Comparison of ENCODE assay signal across 27 mouse cellular contexts in genomic region chr8:77446294-77446693, GRCm38 (mm10).
DNase-seq lines count a peak whose midpoint lies in the region; ATAC-seq and TF ChIP-seq lines count a peak whose summit lies in the region.
"Had no signal": no experiment of that assay in that cellular context is flagged by ENCODE, and none has a peak within 500 bp of the region (broad histone marks: within the 10 kb centered on the region; RNA-seq: fewer than 3 reads in every experiment).

No protein-coding gene starts in this region.

- peaks cover 16% of the 10 kb centered on the region; the same call in 1 of the 2 replicates for H3K9me3 ChIP-seq in hindbrain, embryonic 13.5 days
- H3K9me3 ChIP-seq in hindbrain, postnatal 0 days (ENCODE audit: low read length): 0 out of 2 replicates have a peak, but pooled peaks cover 3% of the 10 kb centered on the region
- H3K9me3 ChIP-seq in kidney, embryonic 15.5 days (replicated peaks): peaks cover 28% of the 10 kb centered on the region
- no peaks in the 10 kb centered on the region; the same call in 1 of the 2 replicates for H3K9me3 ChIP-seq in neural tube, embryonic 14.5 days (ENCODE audit: control insufficient read depth, low read length)
- H3K9me3 ChIP-seq in forebrain, embryonic 10.5 days: peaks cover 19% of the 10 kb centered on the region; the same call in 1 of the 2 replicates
- H3K9me3 ChIP-seq: forebrain, embryonic 12.5 days; G1E had no signal

- H3K4me3 ChIP-seq in hindbrain, embryonic 13.5 days: no peak overlapping the region
- H3K4me3 ChIP-seq in hindbrain, postnatal 0 days (ENCODE audit: low read length): no peak overlapping the region
- H3K4me3 ChIP-seq in kidney, embryonic 15.5 days (replicated peaks): no peak overlapping the region
- no peak overlapping the region for H3K4me3 ChIP-seq in bone marrow macrophage, adult 2 months (ENCODE audit: insufficient read depth, low read length)
- H3K4me3 ChIP-seq in neural tube, embryonic 14.5 days (ENCODE audit: low read depth, low read length): no peak overlapping the region
- H3K4me3 ChIP-seq in forebrain, embryonic 10.5 days: no peak overlapping the region
- H3K4me3 ChIP-seq: embryonic facial prominence, embryonic 12.5 days; embryonic facial prominence, embryonic 15.5 days; forebrain, embryonic 12.5 days; heart, embryonic 12.5 days; heart, embryonic 15.5 days; intestine, embryonic 15.5 days had no signal

- DNase-seq in hindbrain, postnatal 0 days (ENCODE audit: low spot score): no peak
- DNase-seq in kidney, postnatal 14 days: no peak
- no peak for DNase-seq in forebrain, embryonic 10.5 days (ENCODE audit: extremely low spot score, low spot score)
- DNase-seq: adrenal gland, postnatal 10 days; adrenal gland, postnatal 36 days; B cell, adult 2 months; cerebellum, adult 11 months; cerebellum, adult 2 months; cerebellum, adult 9-11 months; cerebellum, postnatal 25 days; gastrocnemius, postnatal 25 days; heart, adult 18-20 months; heart, postnatal 10 days; heart, postnatal 36 days had no signal

- no peak overlapping the region for H3K4me2 ChIP-seq in hindbrain, embryonic 13.5 days
- H3K4me2 ChIP-seq in hindbrain, postnatal 0 days (ENCODE audit: low read depth, low read length): no peak overlapping the region
- H3K4me2 ChIP-seq in kidney, embryonic 15.5 days: no peak overlapping the region
- H3K4me2 ChIP-seq in neural tube, embryonic 14.5 days (ENCODE audit: low read depth, low read length): no peak overlapping the region
- H3K4me2 ChIP-seq: embryonic facial prominence, embryonic 12.5 days; embryonic facial prominence, embryonic 15.5 days; forebrain, embryonic 12.5 days; heart, embryonic 12.5 days; heart, embryonic 15.5 days; intestine, embryonic 15.5 days had no signal

- peak; percentile 57; the same call in 1 of the 2 replicates for ATAC-seq in hindbrain, embryonic 13.5 days (ENCODE audit: low FRiP score)
- ATAC-seq in hindbrain, postnatal 0 days: no peak
- ATAC-seq in kidney, embryonic 15.5 days (replicated peaks; ENCODE audit: low FRiP score): no peak
- ATAC-seq in neural tube, embryonic 14.5 days (ENCODE audit: low read depth): peak; percentile 80
- ATAC-seq: forebrain, embryonic 16.5 days; intestine, embryonic 15.5 days; Patski had no signal

- TF ChIP-seq CTCF in hindbrain, postnatal 0 days (IDR thresholded peaks at IDR 0.05; ENCODE audit: low read depth): no peak
- no peak for TF ChIP-seq CTCF in bone marrow macrophage, adult 2 months (IDR thresholded peaks at IDR 0.05; ENCODE audit: low read depth, low read length)

- H3K27ac ChIP-seq in hindbrain, embryonic 13.5 days: no peak overlapping the region
- H3K27ac ChIP-seq in hindbrain, postnatal 0 days: no peak overlapping the region
- H3K27ac ChIP-seq in kidney, embryonic 15.5 days: peak overlapping the region; percentile 50; the same call in 1 of the 2 replicates
- peak overlapping the region; percentile 8; the same call in 1 of the 2 replicates for H3K27ac ChIP-seq in bone marrow macrophage, adult 2 months (ENCODE audit: insufficient read depth, low read depth, low read length)
- no peak overlapping the region for H3K27ac ChIP-seq in neural tube, embryonic 14.5 days (ENCODE audit: low read depth, low read length)
- H3K27ac ChIP-seq in forebrain, embryonic 10.5 days: no peak overlapping the region
- H3K27ac ChIP-seq: embryonic facial prominence, embryonic 12.5 days; embryonic facial prominence, embryonic 15.5 days; forebrain, embryonic 12.5 days; intestine, embryonic 15.5 days had no signal

- 80% methylated on average over 12 of the region's 12 CpGs for WGBS in hindbrain, embryonic 13.5 days
- WGBS in hindbrain, postnatal 0 days: 73% methylated on average over 12 of the region's 12 CpGs
- WGBS in kidney, embryonic 15.5 days: 89% methylated on average over 12 of the region's 12 CpGs
- 59% methylated on average over 12 of the region's 12 CpGs for WGBS in neural tube, embryonic 14.5 days
- 89% methylated on average over 12 of the region's 12 CpGs for WGBS in forebrain, embryonic 10.5 days

- peaks cover 5% of the 10 kb centered on the region; the same call in 1 of the 2 replicates for H3K4me1 ChIP-seq in hindbrain, embryonic 13.5 days (replicated peaks)
- H3K4me1 ChIP-seq in hindbrain, postnatal 0 days (ENCODE audit: insufficient read depth, low read length): no peaks in the 10 kb centered on the region
- H3K4me1 ChIP-seq in kidney, embryonic 15.5 days: peaks cover 13% of the 10 kb centered on the region; the same call in 1 of the 2 replicates
- H3K4me1 ChIP-seq in bone marrow macrophage, adult 2 months (ENCODE audit: control insufficient read depth, insufficient read depth, low read length): peaks cover 64% of the 10 kb centered on the region
- no peaks in the 10 kb centered on the region for H3K4me1 ChIP-seq in neural tube, embryonic 14.5 days (ENCODE audit: control insufficient read depth, insufficient read depth, low read length)
- H3K4me1 ChIP-seq in forebrain, embryonic 10.5 days: peaks cover 16% of the 10 kb centered on the region
- H3K4me1 ChIP-seq: embryonic facial prominence, embryonic 12.5 days; forebrain, embryonic 12.5 days; intestine, embryonic 15.5 days had no signal

- H3K9ac ChIP-seq in hindbrain, embryonic 13.5 days: no peak overlapping the region
- H3K9ac ChIP-seq in hindbrain, postnatal 0 days (replicated peaks; ENCODE audit: low read length): no peak overlapping the region
- no peak overlapping the region for H3K9ac ChIP-seq in kidney, embryonic 15.5 days
- no peak overlapping the region for H3K9ac ChIP-seq in neural tube, embryonic 14.5 days (replicated peaks; ENCODE audit: low read depth, low read length)
- H3K9ac ChIP-seq: embryonic facial prominence, embryonic 12.5 days; embryonic facial prominence, embryonic 15.5 days; forebrain, embryonic 12.5 days; heart, embryonic 12.5 days; heart, embryonic 15.5 days; intestine, embryonic 15.5 days had no signal

- no peaks in the 10 kb centered on the region for H3K27me3 ChIP-seq in hindbrain, embryonic 13.5 days
- H3K27me3 ChIP-seq in hindbrain, postnatal 0 days (ENCODE audit: insufficient read depth, low read length): no peaks in the 10 kb centered on the region
- H3K27me3 ChIP-seq in kidney, embryonic 15.5 days: no peaks in the 10 kb centered on the region
- H3K27me3 ChIP-seq in neural tube, embryonic 14.5 days (ENCODE audit: control insufficient read depth, insufficient read depth, low read length): no peaks in the 10 kb centered on the region
- no peaks in the 10 kb centered on the region for H3K27me3 ChIP-seq in forebrain, embryonic 10.5 days (ENCODE audit: poor library complexity, severe bottlenecking)
- H3K27me3 ChIP-seq: embryonic facial prominence, embryonic 12.5 days; embryonic facial prominence, embryonic 15.5 days; forebrain, embryonic 12.5 days; heart, embryonic 12.5 days; heart, embryonic 15.5 days; intestine, embryonic 15.5 days; Patski had no signal

- no peak for TF ChIP-seq POLR2A in bone marrow macrophage, adult 2 months (IDR thresholded peaks at IDR 0.05; ENCODE audit: borderline replicate concordance, low read depth, low read length)

- peaks cover 15% of the 10 kb centered on the region; the same call in 1 of the 2 replicates for H3K36me3 ChIP-seq in hindbrain, embryonic 13.5 days
- no peaks in the 10 kb centered on the region for H3K36me3 ChIP-seq in hindbrain, postnatal 0 days (ENCODE audit: insufficient read depth, low read length)
- peaks cover 48% of the 10 kb centered on the region for H3K36me3 ChIP-seq in kidney, embryonic 15.5 days
- H3K36me3 ChIP-seq in neural tube, embryonic 14.5 days (ENCODE audit: control insufficient read depth, insufficient read depth, low read length): no peaks in the 10 kb centered on the region; the same call in 1 of the 2 replicates
- H3K36me3 ChIP-seq in forebrain, embryonic 10.5 days (replicated peaks): peaks cover 23% of the 10 kb centered on the region

Comparison
In these comparisons a context has a peak if more than half of its experiments do, and no peak if none do; other contexts are left out.
1. ATAC-seq: peak in hindbrain, embryonic 13.5 days (single experiment) and neural tube, embryonic 14.5 days (single experiment); none in hindbrain, postnatal 0 days (single experiment) and kidney, embryonic 15.5 days (single experiment).
2. H3K27ac ChIP-seq: peak in kidney, embryonic 15.5 days (single experiment) and bone marrow macrophage, adult 2 months (single experiment); none in hindbrain, embryonic 13.5 days (single experiment), hindbrain, postnatal 0 days (single experiment), neural tube, embryonic 14.5 days (single experiment) and forebrain, embryonic 10.5 days (single experiment).